Mouse (Mus musculus): Measurements from ENCODE around the gene Helz2.

Gene Helz2

DNA sequence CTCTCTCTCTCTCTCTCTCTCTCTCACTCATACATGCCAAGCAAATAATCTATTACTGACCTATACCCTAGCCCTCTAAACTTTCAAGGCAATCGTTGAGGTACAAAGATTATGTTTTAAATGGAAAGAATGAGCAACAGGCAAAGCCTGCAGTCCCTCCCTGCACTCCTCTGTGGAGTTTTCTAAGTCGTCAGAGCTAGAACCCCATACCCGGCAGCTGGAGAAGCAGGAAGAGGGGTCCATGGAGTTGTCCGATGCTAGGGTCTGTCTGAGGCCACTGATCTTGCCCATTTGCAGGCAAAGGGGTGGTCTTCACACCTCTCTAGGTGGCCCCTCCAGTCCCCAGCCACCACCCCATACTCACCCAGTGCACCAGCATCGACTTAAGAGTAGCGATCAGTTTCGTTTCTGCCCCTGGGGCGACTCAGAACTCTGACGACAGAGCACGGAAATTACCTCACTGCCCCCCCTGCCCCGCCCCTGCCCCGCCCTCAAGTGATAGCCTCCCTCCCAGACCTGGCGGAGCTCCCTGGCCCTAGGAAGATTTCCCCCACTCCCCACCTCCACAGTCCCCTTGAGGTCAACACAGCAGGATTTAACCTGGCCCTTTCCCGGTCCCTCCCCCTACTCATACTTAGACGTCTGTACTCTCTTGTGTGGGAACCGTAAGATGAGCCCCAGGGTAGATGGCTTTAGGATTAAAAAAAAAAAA, at the start of gene Helz2:
TSS of gene Helz2 (minus strand) at position 426 of the 712 bp plus-strand sequence.
- peak; percentile 65 for DNase-seq (ENCODE audit: low read depth)

GRCm38 (mm10) chr2:181290937-181291336, 49.1 kb upstream of the Helz2 start:
- no peak for DNase-seq (ENCODE audit: low read depth)

DNA sequence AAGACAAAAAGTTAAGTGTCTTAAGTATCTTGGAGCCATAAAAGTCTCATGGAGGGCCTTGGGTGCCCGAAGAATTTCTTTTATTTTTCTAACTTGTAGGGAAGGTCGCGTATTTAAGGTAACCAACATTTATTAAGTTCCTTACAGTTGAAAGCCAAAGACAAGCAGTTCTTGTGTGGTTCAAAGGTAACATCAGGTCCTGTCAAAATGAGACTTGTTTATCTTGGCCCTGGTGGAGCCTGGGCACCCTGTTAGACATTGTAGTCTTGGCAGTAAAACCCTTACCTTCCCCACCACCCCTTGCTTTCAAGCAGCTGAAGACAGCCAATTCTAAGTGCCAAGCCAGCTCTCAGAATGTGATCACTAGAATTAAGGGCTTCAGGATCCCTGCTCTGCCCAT, 46.9 kb upstream of the Helz2 start:
- DNase-seq (ENCODE audit: low read depth), result no peak

GRCm38 (mm10) chr2:181287958-181288350, 46.1 kb upstream of the Helz2 start, which contains the start of gene Gmeb2:
Gene Gmeb2 (minus strand): TSS chr2:181288035.
- DNase-seq (ENCODE audit: low read depth), result peak; percentile 95

GRCm38 (mm10) chr2:181287338-181287957, 45.6 kb upstream of the Helz2 start:
- peak; percentile 49 for DNase-seq (ENCODE audit: low read depth)

DNA sequence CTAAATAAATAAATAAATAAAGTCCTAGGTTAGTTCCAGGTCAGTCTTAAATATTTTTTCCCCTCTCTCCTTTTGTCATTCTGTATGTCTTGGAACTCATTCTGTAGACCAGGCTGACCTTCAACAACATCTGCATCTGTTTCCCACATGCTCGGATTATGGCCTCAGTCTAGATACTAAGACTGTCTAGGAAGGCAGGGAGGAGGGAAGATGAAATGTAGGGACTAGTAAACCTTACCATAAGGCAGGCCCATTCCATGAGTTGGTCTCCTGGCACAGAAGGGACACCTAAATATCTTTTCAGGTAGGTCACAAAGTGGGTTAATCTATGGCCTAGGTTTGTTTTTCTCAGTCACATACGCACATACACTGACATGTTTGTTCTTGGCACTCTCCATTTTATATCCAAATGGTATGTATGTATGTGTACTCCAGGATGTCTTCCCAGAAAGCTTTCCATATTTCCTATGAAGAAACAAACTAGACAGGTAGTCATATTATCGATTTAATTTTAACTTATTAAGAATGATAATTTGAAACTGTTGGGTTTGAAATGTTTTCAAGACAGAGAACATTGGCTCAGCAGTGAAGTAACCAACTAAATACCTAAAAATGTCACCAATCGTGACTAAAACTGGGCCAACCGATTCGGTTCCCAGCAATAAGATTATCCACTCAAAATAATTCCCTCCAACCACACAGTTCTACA, 45.0 kb upstream of the Helz2 start:
- no peak for DNase-seq (ENCODE audit: low read depth)

- DNase-seq (ENCODE audit: low read depth), result no peak
These were observed 38.1 kb upstream of the Helz2 start for GRCm38 (mm10) chr2:181279968-181280367.

DNA sequence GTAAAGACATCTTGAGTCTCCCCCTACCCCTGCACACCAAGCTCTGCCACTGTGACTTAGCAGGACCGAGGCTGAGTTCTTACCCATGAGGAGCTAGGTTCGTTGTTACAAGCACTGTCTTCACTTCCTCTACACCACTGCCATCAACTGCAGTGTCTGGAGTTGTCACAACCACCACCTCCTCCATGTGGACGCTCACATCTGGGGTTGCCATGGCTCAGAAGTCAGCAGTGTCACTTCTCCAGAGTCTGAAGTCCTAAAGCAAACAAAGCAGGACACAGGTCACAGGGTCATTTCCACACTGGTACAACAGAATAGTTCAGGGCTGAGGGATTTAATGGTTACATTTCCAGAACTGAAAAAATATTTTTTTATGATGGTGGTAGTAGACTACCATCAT, 36.0 kb upstream of the Helz2 start:
- no peak for DNase-seq (ENCODE audit: low read depth)

GRCm38 (mm10) chr2:181276766-181277165, 34.9 kb upstream of the Helz2 start:
- DNase-seq (ENCODE audit: low read depth), result no peak

DNA sequence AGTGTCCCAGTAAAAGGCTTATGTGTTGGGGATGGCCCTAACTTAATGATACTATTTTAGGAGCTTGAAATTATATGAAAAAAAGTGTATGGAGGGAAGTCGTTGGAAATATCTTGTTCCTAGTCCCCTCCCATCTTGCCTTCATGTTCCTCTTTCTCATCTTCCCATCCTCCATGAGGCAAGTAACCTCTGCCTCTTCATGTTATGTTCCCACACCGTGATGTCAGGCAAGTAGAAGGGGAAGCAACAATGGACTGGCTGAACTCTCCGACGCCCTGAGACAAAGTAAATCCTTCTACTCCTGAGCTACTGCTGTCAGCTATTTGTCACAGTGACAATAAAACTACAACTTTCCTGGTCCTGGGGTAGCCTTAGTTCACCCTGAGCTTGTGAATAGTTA, 32.8 kb upstream of the Helz2 start:
- no peak for DNase-seq (ENCODE audit: low read depth)

DNA sequence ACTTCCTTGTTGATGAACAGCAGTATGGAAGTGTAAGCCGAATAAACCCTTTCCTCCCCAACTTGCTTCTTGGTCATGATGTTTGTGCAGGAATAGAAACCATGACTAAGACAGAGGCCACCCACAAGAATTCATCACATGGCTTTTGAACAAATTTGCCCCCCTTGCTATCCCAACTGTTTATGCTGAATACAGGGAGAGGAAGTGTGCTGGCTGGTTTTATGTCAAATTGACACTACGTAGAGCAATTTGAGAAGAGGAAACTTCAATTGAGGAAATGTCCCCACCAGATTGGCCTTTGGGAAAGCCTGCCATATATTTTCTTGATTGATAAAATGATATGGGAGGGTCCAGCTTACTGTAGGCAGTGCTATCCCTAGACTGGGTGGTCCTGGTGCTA, 32.0 kb upstream of the Helz2 start:
- DNase-seq (ENCODE audit: low read depth), result no peak

GRCm38 (mm10) chr2:181272092-181272491, 30.3 kb upstream of the Helz2 start:
- no peak for DNase-seq (ENCODE audit: low read depth)

GRCm38 (mm10) chr2:181266839-181267238, 25.0 kb upstream of the Helz2 start:
- no peak for DNase-seq (ENCODE audit: low read depth)

- DNase-seq (ENCODE audit: low read depth), result no peak
These were observed 11.4 kb upstream of the Helz2 start for GRCm38 (mm10) chr2:181253248-181253647.

DNA sequence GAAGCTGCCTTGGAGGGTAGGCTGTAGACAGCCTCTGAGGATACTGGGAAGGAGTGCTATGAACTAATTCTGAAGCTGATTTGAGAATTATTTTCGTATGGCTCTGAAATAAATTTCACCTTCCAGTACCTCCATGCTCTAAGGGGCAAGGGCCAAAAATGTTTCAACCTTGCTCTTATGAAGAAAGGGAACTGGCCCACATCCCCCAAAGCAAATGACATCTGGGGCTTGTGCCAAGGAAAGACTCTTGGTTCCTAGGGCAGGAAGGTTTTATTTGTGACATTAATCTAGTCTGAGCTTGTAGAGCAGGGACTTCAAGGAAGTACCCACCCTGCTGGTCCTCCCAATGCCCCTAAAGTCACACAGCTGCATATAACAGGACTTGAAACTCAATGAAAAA, 10.0 kb upstream of the Helz2 start:
- no peak for DNase-seq (ENCODE audit: low read depth)

- DNase-seq (ENCODE audit: low read depth), result no peak
These were observed 7.4 kb upstream of the Helz2 start for GRCm38 (mm10) chr2:181249217-181249616.

DNA sequence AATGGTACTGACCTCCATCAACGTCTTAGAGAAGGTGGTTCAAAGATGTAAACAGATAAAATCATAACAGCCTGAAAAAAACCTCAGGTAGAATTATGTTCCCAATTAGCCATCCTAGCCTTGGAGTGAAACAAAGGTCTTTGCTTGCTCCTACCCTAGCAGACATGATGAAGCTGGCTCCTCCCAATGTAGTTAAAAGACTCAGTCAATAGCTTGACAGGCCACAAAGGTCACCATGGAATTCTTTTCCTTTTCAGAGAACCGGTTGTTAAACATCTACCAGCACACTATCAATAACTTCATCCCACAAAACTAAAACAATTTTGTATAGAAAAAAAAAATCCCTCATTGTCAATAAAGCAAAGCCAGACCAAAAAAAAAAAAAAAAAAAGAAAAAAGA, 3.2 kb upstream of the Helz2 start:
- no peak for DNase-seq (ENCODE audit: low read depth)

- peak; percentile 49 for DNase-seq (ENCODE audit: low read depth)
These were observed 2.0 kb upstream of the Helz2 start for GRCm38 (mm10) chr2:181243706-181244394.

- no peak for DNase-seq (ENCODE audit: low read depth)
These were observed 463 bp upstream of the Helz2 start for GRCm38 (mm10) chr2:181242314-181242665.

- DNase-seq (ENCODE audit: low read depth), result no peak
These were observed 904 bp downstream of the Helz2 start for GRCm38 (mm10) chr2:181240806-181241440.

DNA sequence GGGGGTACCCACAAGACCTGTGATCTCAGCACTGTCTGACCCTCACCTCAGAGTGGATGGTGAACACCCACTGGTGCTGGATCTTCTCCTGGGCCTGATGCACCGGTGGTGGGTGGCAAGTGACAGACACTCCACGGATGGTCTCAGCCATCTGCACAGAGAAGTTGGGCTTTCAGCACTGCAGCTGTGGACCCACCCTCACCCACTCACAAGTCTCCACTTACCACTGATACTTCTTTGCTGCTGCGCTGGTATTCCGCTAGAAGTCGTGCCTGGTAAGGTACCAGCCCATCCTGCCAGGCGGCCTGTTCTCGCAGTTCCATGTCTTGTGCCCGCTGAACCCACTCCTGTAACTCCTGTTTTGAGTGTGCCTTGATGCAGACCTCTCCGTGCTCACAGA, 2.6 kb downstream of the Helz2 start:
- no peak for DNase-seq (ENCODE audit: low read depth)

- DNase-seq (ENCODE audit: low read depth), result no peak
These were observed 3.0 kb downstream of the Helz2 start for GRCm38 (mm10) chr2:181238861-181239260.

Data from c-Kit-positive CD71-negative TER-119-negative erythroid progenitor cells, embryonic 14.5 days (primary cell).